Mouse (Mus musculus): ENCODE data around the gene Igsf3. TPM values are rescaled to one million over a fixed set of nuclear protein-coding genes. Genes with fewer than 3 reads are reported as not detected.

The Igsf3 gene
- total and polyA plus RNA-seq, 3 experiments, result 0.54 to 1.0 (median 0.59) TPM

DNA sequence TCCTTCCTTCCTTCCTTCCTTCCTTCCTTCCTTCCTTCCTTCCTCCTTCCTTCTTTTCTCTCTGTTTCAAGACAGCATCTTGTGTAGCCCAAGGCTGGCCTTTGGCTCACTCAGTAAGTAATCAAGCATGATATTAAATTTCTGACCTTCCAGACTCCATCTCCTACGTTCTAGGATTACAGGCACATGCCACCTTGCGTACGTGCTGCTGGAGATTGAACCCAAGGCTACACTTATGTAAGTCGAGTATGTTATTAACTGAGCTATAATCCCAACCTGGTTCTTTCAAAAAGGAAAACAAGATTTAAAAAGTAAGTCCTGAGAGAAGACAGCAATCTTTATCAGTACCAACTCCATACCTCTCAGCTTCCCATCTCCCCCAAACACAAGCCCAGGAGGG lies 124.7 kb downstream of the Igsf3 start:
- H3K4me1 ChIP-seq (ENCODE audit: control insufficient read depth in 1 of 2, insufficient read depth in 2 of 2), result peaks cover 0 to 7% of the 10 kb centered on the region in 2 experiments; a peak in 2 of 4 replicates
- in situ Hi-C loops (cut with MboI; ENCODE audit: low pct_ligation_motif_present, low pct_unique_long_range_greater_than_20kb, low sequenced_read_pairs), result no loop called here

DNA sequence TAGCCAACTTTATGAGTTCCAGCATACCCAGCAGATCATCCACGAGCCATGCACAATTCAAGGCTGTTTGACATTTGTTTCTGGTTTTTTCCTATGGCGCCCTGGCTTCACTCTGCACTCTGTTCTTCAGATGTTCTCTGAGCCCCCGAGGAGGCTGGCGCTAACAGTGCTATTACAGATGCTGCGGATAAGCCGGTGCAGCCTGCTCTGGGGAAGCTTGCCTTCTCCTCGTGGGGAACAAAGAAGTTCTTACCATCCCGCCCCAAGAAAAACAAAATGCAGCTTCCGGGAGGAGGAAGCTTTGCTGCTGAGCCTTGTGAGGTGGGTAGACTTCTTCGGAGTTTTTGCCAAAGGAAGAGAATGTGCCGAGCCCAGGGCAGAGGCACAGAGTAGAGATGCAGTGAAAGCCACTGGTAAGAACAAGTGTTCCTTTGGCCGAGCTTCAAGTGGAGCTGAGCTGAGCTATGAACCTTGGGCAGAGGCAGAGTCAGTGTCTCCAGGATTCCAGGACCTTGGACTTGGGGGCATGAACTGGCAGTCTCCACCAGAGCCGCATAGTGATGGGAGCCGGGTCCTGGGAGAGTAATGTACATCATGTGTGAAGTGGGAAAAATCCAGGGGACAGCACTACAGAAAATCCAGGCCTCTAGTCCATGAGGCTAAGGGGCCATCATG lies 125.3 kb downstream of the Igsf3 start:
- dilution Hi-C loops (cut with MboI; ENCODE audit: extremely low pct_ligation_motif_present, extremely low pct_unique_long_range_greater_than_20kb, low sequenced_read_pairs) (no loop called here), in situ Hi-C loops (cut with MboI; ENCODE audit: low pct_ligation_motif_present, low pct_unique_long_range_greater_than_20kb, low sequenced_read_pairs) (no loop called here)

More for the DNA sequence above, 124.7 kb downstream of the Igsf3 start:
- Histone ChIP-seq H3K27me3 (replicated peaks) (no peaks in the 10 kb centered on the region), H3K36me3 (replicated peaks in 1 of 2; ENCODE audit: control insufficient read depth in 1 of 2, insufficient read depth in 1 of 2, low read length in 1 of 2) (no peaks in the 10 kb centered on the region), H3K9ac (ENCODE audit: insufficient read depth, low read depth) (no peak overlapping the region), H3K27ac (ENCODE audit: insufficient read depth, low read depth) (no peak overlapping the region), H3K9me3 (replicated peaks; ENCODE audit: low read length) (no peaks in the 10 kb centered on the region), H3K4me2 (ENCODE audit: insufficient read depth, low read depth, poor library complexity, severe bottlenecking) (no peak overlapping the region), H3K79me2 (replicated peaks; ENCODE audit: control insufficient read depth, extremely low read depth, insufficient read depth, poor library complexity, severe bottlenecking) (no peaks in the 10 kb centered on the region), H3K4me3 (replicated peaks in 1 of 3; ENCODE audit: low read depth in 2 of 3, low read length in 2 of 3, poor library complexity in 1 of 3) (no peak overlapping the region)
- no peak for DNase-seq (ENCODE audit: extremely low read depth)
- dilution Hi-C loops (cut with MboI; ENCODE audit: extremely low pct_ligation_motif_present, extremely low pct_unique_long_range_greater_than_20kb, low sequenced_read_pairs), result no loop called here
- no peak for TF ChIP-seq ZMIZ1 (IDR thresholded peaks at IDR 0.05; ENCODE audit: low read depth, low read length)
- TF ChIP-seq MAX (IDR thresholded peaks at IDR 0.05; ENCODE audit: low read length), result no peak
- TF ChIP-seq CHD1 (IDR thresholded peaks at IDR 0.05; ENCODE audit: low read depth, low read length), result no peak

DNA sequence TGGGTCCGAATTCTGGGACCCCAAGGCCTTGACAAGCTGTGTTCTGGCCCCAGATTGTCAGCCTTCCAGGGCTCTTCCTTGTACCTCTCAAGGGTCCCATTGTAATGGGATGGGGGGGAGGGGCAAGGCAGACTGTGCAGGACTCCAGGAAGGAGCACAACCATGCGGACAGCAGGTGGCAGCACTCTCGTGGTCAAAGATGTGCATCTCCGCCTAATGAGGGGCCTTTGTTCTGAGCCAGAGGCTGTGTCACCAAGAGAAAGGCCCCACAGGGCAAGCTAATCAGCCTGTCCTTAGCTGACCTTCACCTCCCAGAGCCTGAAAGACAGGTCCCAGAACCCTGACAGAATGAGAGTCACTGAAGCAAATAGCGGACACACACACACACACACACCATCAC lies 129.3 kb downstream of the Igsf3 start:
- Histone ChIP-seq H3K36me3 (replicated peaks in 1 of 2; ENCODE audit: control insufficient read depth in 1 of 2, insufficient read depth in 1 of 2, low read length in 1 of 2) (no peaks in the 10 kb centered on the region), H3K27ac (ENCODE audit: insufficient read depth, low read depth) (no peak overlapping the region), H3K27me3 (replicated peaks) (no peaks in the 10 kb centered on the region), H3K4me2 (ENCODE audit: insufficient read depth, low read depth, poor library complexity, severe bottlenecking) (no peak overlapping the region), H3K9me3 (replicated peaks; ENCODE audit: low read length) (no peaks in the 10 kb centered on the region), H3K4me1 (ENCODE audit: control insufficient read depth in 1 of 2, insufficient read depth in 2 of 2) (peaks cover 0 to 7% of the 10 kb centered on the region in 2 experiments; a peak in 2 of 4 replicates), H3K4me3 (replicated peaks in 1 of 3; ENCODE audit: low read depth in 2 of 3, low read length in 2 of 3, poor library complexity in 1 of 3) (no peak overlapping the region), H3K79me2 (replicated peaks; ENCODE audit: control insufficient read depth, extremely low read depth, insufficient read depth, poor library complexity, severe bottlenecking) (no peaks in the 10 kb centered on the region), H3K9ac (ENCODE audit: insufficient read depth, low read depth) (no peak overlapping the region)
- in situ Hi-C loops (cut with MboI; ENCODE audit: low pct_ligation_motif_present, low pct_unique_long_range_greater_than_20kb, low sequenced_read_pairs) (loop anchor here (5.0 kb wide), 1 partner anchor 301 kb away; no protein-coding TSS in a partner anchor), dilution Hi-C loops (cut with MboI; ENCODE audit: extremely low pct_ligation_motif_present, extremely low pct_unique_long_range_greater_than_20kb, low sequenced_read_pairs) (no loop called here)
- peak; percentile 74 for DNase-seq (ENCODE audit: extremely low read depth)
- no peak for TF ChIP-seq PAX5 (IDR thresholded peaks at IDR 0.05; ENCODE audit: low read length)
- peak; percentile 67 for TF ChIP-seq ELF1 (IDR thresholded peaks at IDR 0.05; ENCODE audit: low read depth, low read length)
- no peak for TF ChIP-seq MAX (IDR thresholded peaks at IDR 0.05; ENCODE audit: low read length)
- TF ChIP-seq JUND (conservative IDR thresholded peaks at IDR 0.05; ENCODE audit: low read depth, low read length), result no peak
- TF ChIP-seq ZNF384 (IDR thresholded peaks at IDR 0.05; ENCODE audit: low read depth, low read length), result no peak
- no peak for TF ChIP-seq USF1 (IDR thresholded peaks at IDR 0.05; ENCODE audit: low read depth, low read length)
- no peak for TF ChIP-seq KAT2A (IDR thresholded peaks at IDR 0.05; ENCODE audit: insufficient replicate concordance, low read length)
- peak; percentile 30; the same call in 1 of the 2 replicates for TF ChIP-seq ZC3H11A (IDR thresholded peaks at IDR 0.05; ENCODE audit: low read depth, low read length)
- TF ChIP-seq MAFK (IDR thresholded peaks at IDR 0.05; ENCODE audit: insufficient replicate concordance, low read length), result no peak
- TF ChIP-seq BHLHE40 (IDR thresholded peaks at IDR 0.05; ENCODE audit: low read depth, low read length), result no peak
- TF ChIP-seq POLR2A (IDR thresholded peaks at IDR 0.05; ENCODE audit: low read depth, low read length), result no peak
- TF ChIP-seq NELFE (IDR thresholded peaks at IDR 0.05; ENCODE audit: low read depth, low read length), result 0 out of 2 replicates have a peak, but pooled peaks have one; percentile 43
- TF ChIP-seq JUN (IDR thresholded peaks at IDR 0.05; ENCODE audit: insufficient read depth, low read depth, low read length), result no peak
- TF ChIP-seq CHD2 (IDR thresholded peaks at IDR 0.05; ENCODE audit: low read length), result peak; percentile 78
- 0 out of 2 replicates have a peak, but pooled peaks have one; percentile 21 for TF ChIP-seq MEF2A (IDR thresholded peaks at IDR 0.05; ENCODE audit: borderline replicate concordance, low read depth, low read length)
- TF ChIP-seq USF2 (conservative IDR thresholded peaks at IDR 0.05; ENCODE audit: low read depth, low read length), result no peak
- no peak for TF ChIP-seq ZKSCAN1 (IDR thresholded peaks at IDR 0.05; ENCODE audit: borderline replicate concordance, low read depth, low read length)
- no peak for TF ChIP-seq UBTF (IDR thresholded peaks at IDR 0.05; ENCODE audit: low read depth, low read length)
- TF ChIP-seq CTCF (conservative IDR thresholded peaks at IDR 0.05 in 1 of 2, IDR thresholded peaks at IDR 0.05 in 1 of 2; ENCODE audit: low read depth in 2 of 2, low read length in 2 of 2), result peak; percentile 9 to 84; a peak in 2 of 4 replicates
- peak; percentile 71 for TF ChIP-seq RAD21 (IDR thresholded peaks at IDR 0.05; ENCODE audit: low read depth, low read length)

More for the DNA sequence above, 125.3 kb downstream of the Igsf3 start:
- no peaks in the 10 kb centered on the region for H3K9me3 ChIP-seq (replicated peaks; ENCODE audit: low read length)
- no peaks in the 10 kb centered on the region for H3K36me3 ChIP-seq (replicated peaks in 1 of 2; ENCODE audit: control insufficient read depth in 1 of 2, insufficient read depth in 1 of 2, low read length in 1 of 2)
- no peak for DNase-seq (ENCODE audit: extremely low read depth)
- no peaks in the 10 kb centered on the region for H3K79me2 ChIP-seq (replicated peaks; ENCODE audit: control insufficient read depth, extremely low read depth, insufficient read depth, poor library complexity, severe bottlenecking)
- peaks cover 0 to 7% of the 10 kb centered on the region in 2 experiments; a peak in 2 of 4 replicates for H3K4me1 ChIP-seq (ENCODE audit: control insufficient read depth in 1 of 2, insufficient read depth in 2 of 2)
- H3K4me2 ChIP-seq (ENCODE audit: insufficient read depth, low read depth, poor library complexity, severe bottlenecking), result no peak overlapping the region
- TF ChIP-seq CHD1 (IDR thresholded peaks at IDR 0.05; ENCODE audit: low read depth, low read length) (no peak), MAZ (IDR thresholded peaks at IDR 0.05; ENCODE audit: low read depth, low read length) (no peak), USF1 (IDR thresholded peaks at IDR 0.05; ENCODE audit: low read depth, low read length) (no peak), ZC3H11A (IDR thresholded peaks at IDR 0.05; ENCODE audit: low read depth, low read length) (no peak), JUND (conservative IDR thresholded peaks at IDR 0.05; ENCODE audit: low read depth, low read length) (no peak), MYC (IDR thresholded peaks at IDR 0.05; ENCODE audit: low read depth, low read length) (no peak), USF2 (conservative IDR thresholded peaks at IDR 0.05; ENCODE audit: low read depth, low read length) (no peak), MEF2A (IDR thresholded peaks at IDR 0.05; ENCODE audit: borderline replicate concordance, low read depth, low read length) (no peak), ZMIZ1 (IDR thresholded peaks at IDR 0.05; ENCODE audit: low read depth, low read length) (no peak), ZNF384 (IDR thresholded peaks at IDR 0.05; ENCODE audit: low read depth, low read length) (no peak)
- no peak overlapping the region for H3K9ac ChIP-seq (ENCODE audit: insufficient read depth, low read depth)
- H3K27ac ChIP-seq (ENCODE audit: insufficient read depth, low read depth), result no peak overlapping the region
- no peaks in the 10 kb centered on the region for H3K27me3 ChIP-seq (replicated peaks)
- no peak overlapping the region for H3K4me3 ChIP-seq (replicated peaks in 1 of 3; ENCODE audit: low read depth in 2 of 3, low read length in 2 of 3, poor library complexity in 1 of 3)
